Mouse (Mus musculus) kidney, embryonic 15.5 days (tissue): ENCODE measurements around the gene Kbtbd3. TPM values are rescaled to one million over a fixed set of nuclear protein-coding genes. Genes with fewer than 3 reads are reported as not detected.
A peak's percentile ranks its signal among the peaks of the same experiment; 100 is the strongest.

ENCODE experiments used
- ATAC-seq: fragments of 200-750 bp; cut with Nextera tagmentation; replicated peaks from 2 replicates; pipeline ENCODE4 v1.8.0; 2017; ENCODE audit warnings: moderate TSS enrichment; ENCODE audit not compliant: low FRiP score
- H3K27ac ChIP-seq: fragments of 300-500 bp; sonication (generic); 2 replicates; pipeline ENCODE4 v1.5.1; 2015; ENCODE audit warnings: mild to moderate bottlenecking, inconsistent platforms
- H3K27me3 ChIP-seq: fragments of 300-500 bp; sonication (generic); 2 replicates; pipeline ENCODE4 v1.6.1; 2015; ENCODE audit warnings: inconsistent platforms
- H3K36me3 ChIP-seq: fragments of 300-500 bp; sonication (generic); 2 replicates; pipeline ENCODE4 v1.6.1; 2015; ENCODE audit warnings: inconsistent platforms
- H3K4me1 ChIP-seq: fragments of 300-500 bp; sonication (generic); 2 replicates; pipeline ENCODE4 v1.6.1; 2015; ENCODE audit warnings: inconsistent platforms
- H3K4me2 ChIP-seq: fragments of 300-500 bp; sonication (generic); 2 replicates; pipeline ENCODE4 v1.6.1; 2015; ENCODE audit warnings: moderate library complexity, mild to moderate bottlenecking, inconsistent platforms
- H3K4me3 ChIP-seq: fragments of 300-500 bp; sonication (generic); replicated peaks from 2 replicates; pipeline ENCODE4 v1.5.1; 2015; ENCODE audit warnings: mild to moderate bottlenecking, inconsistent platforms
- H3K9ac ChIP-seq: fragments of 300-500 bp; sonication (generic); 2 replicates; pipeline ENCODE4 v1.6.1; 2015; ENCODE audit warnings: mild to moderate bottlenecking, inconsistent platforms
- H3K9me3 ChIP-seq: fragments of 300-500 bp; sonication (generic); replicated peaks from 2 replicates; pipeline ENCODE4 v1.6.1; 2016; ENCODE audit warnings: inconsistent platforms
- WGBS: fragments of 180-500 bp; shearing (Covaris S2); methylation state at CpG from one replicate; pipeline ENCODE4 v1.1.7; 2015; ENCODE audit warnings: mixed read lengths; 5-methylcytosine and 5-hydroxymethylcytosine counted together
- polyA plus RNA-seq: library from polyadenylated mRNA; unstranded; fragments of >200 nt; fragmentation: Nextera tagmentation; extraction: Ambion mirVana; gene quantifications from 2 replicates; pipeline ENCODE4 v1.2.1, GENCODE M21; 2015

The Kbtbd3 gene
- polyA plus RNA-seq, result 6.7 and 7.0 TPM in 2 replicates

DNA sequence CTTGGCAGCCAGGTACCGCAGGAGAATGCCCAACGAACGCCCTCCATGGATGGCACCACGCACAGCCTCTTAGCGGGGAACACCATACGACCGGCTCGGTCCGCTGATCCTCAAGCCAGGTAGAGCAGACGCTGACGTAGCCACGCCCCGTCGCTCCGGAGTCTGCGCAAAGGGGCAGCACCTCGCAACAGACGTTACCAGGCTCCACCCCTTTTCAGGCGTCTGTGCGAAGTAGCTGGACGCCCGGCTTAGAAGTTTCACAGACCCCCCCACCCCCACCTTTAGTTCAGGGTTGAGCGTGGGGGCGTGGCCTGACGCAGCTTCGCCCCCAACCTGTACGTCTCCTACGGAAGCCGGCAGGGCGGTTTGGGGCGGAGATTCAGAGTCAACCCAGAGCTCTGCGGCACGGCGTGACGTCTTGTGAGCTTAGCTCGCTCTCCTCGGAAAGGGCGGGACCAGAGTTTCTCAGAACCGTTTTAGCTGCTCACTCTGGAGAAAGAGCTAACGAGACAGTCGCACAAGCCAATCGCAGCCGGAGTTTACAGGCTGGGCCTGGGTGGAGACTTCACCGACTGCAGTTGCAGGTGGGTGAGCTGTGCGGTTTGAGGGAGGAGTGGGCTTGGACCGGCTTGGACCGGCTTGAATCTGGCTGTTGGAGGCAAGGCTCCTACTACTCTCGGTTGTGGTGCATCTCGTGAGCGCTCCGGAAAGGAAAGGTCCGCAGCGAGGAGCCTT is at the start of gene Kbtbd3, which contains the start of gene Aasdhppt:
Gene Kbtbd3 (plus strand): TSS at position 483 of the 735 bp plus-strand sequence.
Gene Aasdhppt (minus strand): TSS at position 121 of the 735 bp plus-strand sequence.
- H3K4me3 ChIP-seq, result peak within 1 kb of the TSS; percentile 76
- peak within 1 kb of the TSS; percentile 75 for H3K9ac ChIP-seq
- peak within 1 kb of the TSS; percentile 93 for H3K27ac ChIP-seq
- H3K4me1 ChIP-seq, result peaks cover 10% of the 10 kb centered on the region
- WGBS, result under 1% methylated on average over 53 of the region's 53 CpGs
- no peaks in the 10 kb centered on the region for H3K27me3 ChIP-seq
- peak; percentile 99 for ATAC-seq
- no peaks in the 10 kb centered on the region for H3K9me3 ChIP-seq
- H3K4me2 ChIP-seq, result peak within 1 kb of the TSS; percentile 71
- 0 out of 2 replicates have a peak, but pooled peaks cover 2% of the 10 kb centered on the region for H3K36me3 ChIP-seq

- Histone ChIP-seq H3K36me3 (no peaks in the 10 kb centered on the region), H3K27me3 (no peaks in the 10 kb centered on the region), H3K4me2 (0 out of 2 replicates have a peak overlapping the region, but pooled peaks have one; percentile 14), H3K9me3 (peaks cover 13% of the 10 kb centered on the region), H3K27ac (no peak overlapping the region), H3K4me1 (no peaks in the 10 kb centered on the region), H3K4me3 (peak overlapping the region; percentile 18; the same call in 1 of the 2 replicates), H3K9ac (no peak overlapping the region)
- peak; percentile 54; the same call in 1 of the 2 replicates for ATAC-seq
- 53% methylated on average over 65 of the region's 65 CpGs for WGBS
These were observed 49.5 kb upstream of the Kbtbd3 start for GRCm38 (mm10) chr9:4259841-4260745.

GRCm38 (mm10) chr9:4260746-4261090 is 48.9 kb upstream of the Kbtbd3 start:
- Histone ChIP-seq H3K4me2 (no peak overlapping the region), H3K4me1 (no peaks in the 10 kb centered on the region), H3K27ac (no peak overlapping the region), H3K27me3 (no peaks in the 10 kb centered on the region), H3K9me3 (peaks cover 13% of the 10 kb centered on the region), H3K4me3 (peak overlapping the region; percentile 18; the same call in 1 of the 2 replicates), H3K36me3 (no peaks in the 10 kb centered on the region), H3K9ac (no peak overlapping the region)
- no peak for ATAC-seq
- 71% methylated on average over 12 of the region's 12 CpGs for WGBS

DNA sequence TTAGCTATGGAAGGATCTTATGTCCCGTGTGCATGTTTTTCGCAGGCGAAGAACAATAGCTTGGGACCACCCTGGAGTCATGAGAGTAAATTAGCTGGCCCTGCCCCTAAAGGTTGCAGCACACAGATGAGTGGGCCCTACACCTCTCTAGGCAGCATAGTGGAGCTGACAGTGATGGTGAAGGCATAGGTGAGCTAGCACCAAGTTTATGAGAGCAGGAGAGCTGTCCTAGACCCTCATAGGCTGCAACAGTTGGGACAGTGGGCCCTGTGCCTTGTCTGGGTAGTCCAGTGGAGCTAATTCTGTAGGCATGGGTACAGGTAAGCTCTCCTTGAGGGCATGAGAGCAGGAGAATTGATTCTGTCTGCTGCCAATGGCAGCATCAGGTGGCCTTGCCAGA is 42.8 kb upstream of the Kbtbd3 start:
- no peak overlapping the region for H3K27ac ChIP-seq

GRCm38 (mm10) chr9:4283850-4284249 is 25.8 kb upstream of the Kbtbd3 start:
- ATAC-seq, result 0 out of 2 replicates have a peak, but pooled peaks have one; percentile 12
- no peak overlapping the region for H3K4me3 ChIP-seq
- H3K27ac ChIP-seq, result no peak overlapping the region
- WGBS, result 28% methylated on average over 3 of the region's 3 CpGs
- no peaks in the 10 kb centered on the region for H3K9me3 ChIP-seq
- no peak overlapping the region for H3K4me2 ChIP-seq
- no peaks in the 10 kb centered on the region for H3K4me1 ChIP-seq
- H3K27me3 ChIP-seq, result no peaks in the 10 kb centered on the region
- no peak overlapping the region for H3K9ac ChIP-seq
- H3K36me3 ChIP-seq, result peaks cover 13% of the 10 kb centered on the region

More for the DNA sequence above, 42.8 kb upstream of the Kbtbd3 start:
- Histone ChIP-seq H3K9me3 (no peaks in the 10 kb centered on the region), H3K36me3 (no peaks in the 10 kb centered on the region), H3K4me1 (no peaks in the 10 kb centered on the region), H3K4me3 (no peak overlapping the region), H3K4me2 (no peak overlapping the region), H3K9ac (no peak overlapping the region), H3K27me3 (no peaks in the 10 kb centered on the region)
- 96% methylated on average over 3 of the region's 3 CpGs for WGBS
- no peak for ATAC-seq

GRCm38 (mm10) chr9:4300466-4300865 is 9.2 kb upstream of the Kbtbd3 start:
- no peaks in the 10 kb centered on the region for H3K9me3 ChIP-seq
- no peaks in the 10 kb centered on the region for H3K27me3 ChIP-seq
- H3K27ac ChIP-seq, result no peak overlapping the region
- ATAC-seq, result no peak
- no peak overlapping the region for H3K4me3 ChIP-seq
- no peak overlapping the region for H3K9ac ChIP-seq
- H3K4me1 ChIP-seq, result no peaks in the 10 kb centered on the region
- 94% methylated on average over 2 of the region's 2 CpGs for WGBS
- no peak overlapping the region for H3K4me2 ChIP-seq
- peaks cover 38% of the 10 kb centered on the region for H3K36me3 ChIP-seq

DNA sequence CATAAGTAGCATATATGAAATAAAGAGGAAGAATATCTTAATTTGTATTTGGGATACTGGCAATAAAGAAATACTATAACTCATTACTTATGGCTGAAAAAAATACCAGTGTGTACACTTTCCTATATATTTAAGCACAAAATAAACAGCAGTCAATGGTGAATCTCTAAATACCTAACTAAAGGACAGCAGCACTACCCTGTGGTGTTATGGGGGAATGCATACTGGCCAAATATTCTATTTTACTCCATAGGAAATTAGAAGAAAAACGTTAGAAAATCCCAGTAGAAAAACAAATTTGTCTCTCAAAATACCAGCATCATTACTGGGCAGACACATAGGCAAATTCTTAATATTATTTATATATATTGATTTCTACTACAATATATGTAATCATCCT is 4.8 kb upstream of the Kbtbd3 start:
- 62% methylated on average over 1 of the region's 1 CpGs for WGBS
- Histone ChIP-seq H3K9ac (no peak overlapping the region), H3K27me3 (no peaks in the 10 kb centered on the region), H3K9me3 (no peaks in the 10 kb centered on the region), H3K4me1 (peaks cover 4% of the 10 kb centered on the region), H3K4me3 (no peak overlapping the region), H3K27ac (no peak overlapping the region), H3K4me2 (no peak overlapping the region), H3K36me3 (peaks cover 24% of the 10 kb centered on the region)
- ATAC-seq, result no peak

DNA sequence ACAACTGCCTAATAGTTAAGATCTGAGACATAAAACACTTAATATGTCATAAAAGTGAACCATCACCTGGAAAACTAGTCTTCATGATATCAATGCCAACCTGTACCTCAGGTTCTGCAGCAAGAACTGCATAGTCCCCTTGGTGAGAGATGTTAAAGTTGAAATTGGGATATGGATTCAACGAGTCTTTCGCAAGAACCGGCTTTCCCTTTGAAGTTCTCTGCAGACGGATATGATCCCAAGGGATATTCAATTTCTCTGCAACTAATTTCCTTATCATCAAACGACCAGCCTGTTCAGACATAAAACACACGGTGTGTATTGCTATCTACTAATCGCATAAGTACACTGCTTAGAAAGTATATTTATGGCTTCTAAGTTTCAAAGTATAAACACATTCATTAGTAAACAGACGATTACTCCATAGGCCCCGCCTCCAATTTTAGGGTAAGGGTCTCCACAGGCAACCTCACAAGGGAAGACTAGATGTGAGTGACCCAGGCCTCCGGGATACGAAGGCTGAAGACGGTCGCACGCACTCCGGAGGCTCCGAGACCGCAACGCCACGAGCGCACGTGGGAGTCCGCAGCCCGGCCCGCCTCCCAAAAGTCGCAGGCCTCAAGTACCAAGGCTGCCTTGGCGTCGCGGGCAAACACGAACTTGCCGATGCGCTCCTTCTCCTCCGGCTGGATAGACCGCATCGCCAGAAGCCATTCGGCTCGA is 844 bp upstream of the Kbtbd3 start:
- ATAC-seq, result peak; percentile 44; the same call in 1 of the 2 replicates
- H3K36me3 ChIP-seq, result 0 out of 2 replicates have a peak, but pooled peaks cover 2% of the 10 kb centered on the region
- H3K4me3 ChIP-seq, result peak overlapping the region; percentile 76
- peaks cover 10% of the 10 kb centered on the region for H3K4me1 ChIP-seq
- H3K27ac ChIP-seq, result peak overlapping the region; percentile 93
- H3K9me3 ChIP-seq, result no peaks in the 10 kb centered on the region
- no peaks in the 10 kb centered on the region for H3K27me3 ChIP-seq
- under 1% methylated on average over 36 of the region's 36 CpGs for WGBS
- H3K4me2 ChIP-seq, result peak overlapping the region; percentile 71
- H3K9ac ChIP-seq, result peak overlapping the region; percentile 63

- no peak overlapping the region for H3K27ac ChIP-seq
- H3K36me3 ChIP-seq, result 0 out of 2 replicates have a peak, but pooled peaks cover under 1% of the 10 kb centered on the region
- H3K9me3 ChIP-seq, result no peaks in the 10 kb centered on the region
- H3K4me3 ChIP-seq, result peak overlapping the region; percentile 76
- ATAC-seq, result no peak
- peak overlapping the region; percentile 75; the same call in 1 of the 2 replicates for H3K9ac ChIP-seq
- no peaks in the 10 kb centered on the region for H3K27me3 ChIP-seq
- WGBS, result 80% methylated on average over 3 of the region's 3 CpGs
- H3K4me2 ChIP-seq, result peak overlapping the region; percentile 71
- H3K4me1 ChIP-seq, result peaks cover 10% of the 10 kb centered on the region
These were observed 1.1 kb downstream of the Kbtbd3 start for GRCm38 (mm10) chr9:4310706-4311105.

- no peaks in the 10 kb centered on the region for H3K27me3 ChIP-seq
- no peak overlapping the region for H3K4me3 ChIP-seq
- H3K36me3 ChIP-seq, result no peaks in the 10 kb centered on the region
- no peak overlapping the region for H3K4me2 ChIP-seq
- no peak for ATAC-seq
- no peaks in the 10 kb centered on the region for H3K9me3 ChIP-seq
- H3K27ac ChIP-seq, result no peak overlapping the region
- H3K9ac ChIP-seq, result no peak overlapping the region
- peaks cover 10% of the 10 kb centered on the region for H3K4me1 ChIP-seq
- 89% methylated on average over 3 of the region's 3 CpGs for WGBS
These were observed 1.5 kb downstream of the Kbtbd3 start for GRCm38 (mm10) chr9:4311162-4311561.

- Histone ChIP-seq H3K36me3 (no peaks in the 10 kb centered on the region), H3K4me2 (no peak overlapping the region)
- WGBS, result 92% methylated on average over 4 of the region's 4 CpGs
These were observed 4.3 kb downstream of the Kbtbd3 start for GRCm38 (mm10) chr9:4313946-4314345.

More at GRCm38 (mm10) chr9:4313946-4314345, 4.3 kb downstream of the Kbtbd3 start:
- no peak overlapping the region for H3K27ac ChIP-seq
- ATAC-seq, result no peak
- no peak overlapping the region for H3K4me3 ChIP-seq
- peaks cover 6% of the 10 kb centered on the region for H3K4me1 ChIP-seq
- H3K27me3 ChIP-seq, result no peaks in the 10 kb centered on the region
- no peak overlapping the region for H3K9ac ChIP-seq
- no peaks in the 10 kb centered on the region for H3K9me3 ChIP-seq
